Mouse (Mus musculus) forebrain, embryonic 10.5 days (tissue): ENCODE results near the gene Rdh7. TPM values are rescaled to one million over a fixed set of nuclear protein-coding genes. Genes with fewer than 3 reads are reported as not detected.
"Not testable (repeated sequence)": the region's sequence is repeated elsewhere in the genome, so short reads cannot be mapped to it uniquely, and the experiment has no call there.

ENCODE experiments used
- DNase-seq: peaks from one replicate; pipeline ENCODE4 v3.0.0-alpha.2; 2017; ENCODE audit warnings: low spot score; ENCODE audit errors: extremely low spot score
- H3K27ac ChIP-seq: fragments of 300-500 bp; sonication (generic); 2 replicates; pipeline ENCODE4 v1.5.1; 2016; ENCODE audit warnings: mild to moderate bottlenecking
- H3K27me3 ChIP-seq: fragments of 300-500 bp; sonication (generic); 2 replicates; pipeline ENCODE4 v1.6.1; 2016; ENCODE audit warnings: mild to moderate bottlenecking; ENCODE audit not compliant: poor library complexity, severe bottlenecking
- H3K36me3 ChIP-seq: fragments of 300-500 bp; sonication (generic); replicated peaks from 2 replicates; pipeline ENCODE4 v1.6.1; 2016; ENCODE audit warnings: mild to moderate bottlenecking, moderate library complexity
- H3K4me1 ChIP-seq: fragments of 300-500 bp; sonication (generic); 2 replicates; pipeline ENCODE4 v1.6.1; 2016
- H3K4me3 ChIP-seq: fragments of 300-500 bp; sonication (generic); 2 replicates; pipeline ENCODE4 v1.5.1; 2016; ENCODE audit warnings: mild to moderate bottlenecking, moderate library complexity
- H3K9me3 ChIP-seq: fragments of 300-500 bp; sonication (generic); 2 replicates; pipeline ENCODE4 v1.6.1; 2016; ENCODE audit warnings: mild to moderate bottlenecking, moderate library complexity
- WGBS: fragments of 180-500 bp; shearing (Covaris S2); methylation state at CpG from one replicate; pipeline ENCODE4 v1.1.7; 2016; 5-methylcytosine and 5-hydroxymethylcytosine counted together
- polyA plus RNA-seq: library from polyadenylated mRNA; unstranded; fragments of >200 nt; fragmentation: Nextera tagmentation; extraction: Ambion mirVana; gene quantifications from 2 replicates; pipeline ENCODE4 v1.2.1, GENCODE M21; 2016

Rdh7 gene
- polyA plus RNA-seq, result not detected in 2 replicates

DNA sequence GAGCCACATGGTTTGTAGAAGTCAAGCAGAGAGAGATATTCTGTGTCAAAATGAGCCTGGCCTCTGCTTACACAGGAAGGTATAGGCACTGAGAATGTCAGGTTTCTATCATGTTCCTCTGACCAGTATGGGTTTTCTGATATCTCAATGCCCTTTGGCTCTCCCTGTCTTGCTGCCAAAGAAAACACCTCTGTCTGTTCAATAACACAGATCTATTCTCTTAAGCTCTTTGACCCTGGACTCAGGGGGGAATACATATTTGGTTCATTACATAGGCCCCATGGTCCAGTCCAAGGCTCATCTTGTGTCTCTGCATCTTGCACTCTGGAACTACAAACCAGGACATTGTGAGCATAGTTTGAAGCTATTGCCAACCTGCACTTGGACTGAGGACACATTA, at the start of gene Rdh7:
TSS of gene Rdh7 (minus strand) at position 213 of the 400 bp plus-strand sequence.
- Histone ChIP-seq H3K36me3 (no peaks in the 10 kb centered on the region), H3K27ac (no peak within 1 kb of the TSS), H3K27me3 (no peaks in the 10 kb centered on the region), H3K4me3 (no peak within 1 kb of the TSS), H3K4me1 (peaks cover 7% of the 10 kb centered on the region), H3K9me3 (no peaks in the 10 kb centered on the region)
- DNase-seq, result no peak

- 0 out of 2 replicates have a peak, but pooled peaks cover 7% of the 10 kb centered on the region for H3K9me3 ChIP-seq
- H3K27me3 ChIP-seq, result no peaks in the 10 kb centered on the region
- no peaks in the 10 kb centered on the region for H3K36me3 ChIP-seq
- WGBS, result 5% methylated on average over 2 of the region's 2 CpGs
- no peaks in the 10 kb centered on the region for H3K4me1 ChIP-seq
- H3K4me3 ChIP-seq, result no peak overlapping the region
- peak; percentile 53 for DNase-seq
- H3K27ac ChIP-seq, result no peak overlapping the region
Measured at GRCm38 (mm10) chr10:127937428-127938010, 48.9 kb upstream of the Rdh7 start.

DNA sequence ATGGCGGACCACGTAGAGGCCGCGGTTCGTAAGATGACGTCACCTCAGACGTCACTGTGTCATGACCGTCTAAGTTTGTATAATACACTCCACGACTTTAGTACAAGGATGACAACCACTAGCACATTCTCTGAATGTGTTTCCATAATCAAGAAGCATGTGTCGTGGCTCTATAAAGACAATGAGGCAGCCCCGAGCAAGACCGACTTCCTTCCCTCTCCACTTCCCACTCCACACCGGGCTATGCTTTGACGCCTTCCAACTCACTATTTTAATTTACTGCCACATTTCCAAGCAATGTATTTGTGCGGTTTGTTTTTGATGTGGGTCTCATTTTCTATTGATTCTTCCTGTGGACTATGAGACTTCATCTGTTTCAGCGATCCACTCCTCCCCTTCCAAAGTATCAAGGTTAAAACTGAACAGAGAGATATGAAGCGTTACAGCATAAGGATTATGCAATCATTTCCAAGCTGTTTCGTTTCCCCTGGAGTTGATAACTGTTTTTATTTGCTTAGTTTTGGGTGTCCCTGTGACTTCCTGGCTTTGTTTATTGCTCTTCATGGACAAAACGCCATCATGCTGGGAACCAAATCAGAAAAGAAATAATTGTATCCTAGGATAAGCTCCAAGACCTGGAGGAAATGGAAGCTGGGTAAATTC, 48.3 kb upstream of the Rdh7 start:
- DNase-seq, result no peak
- Histone ChIP-seq H3K27ac (no peak overlapping the region), H3K4me1 (no peaks in the 10 kb centered on the region), H3K4me3 (no peak overlapping the region), H3K36me3 (no peaks in the 10 kb centered on the region), H3K9me3 (0 out of 2 replicates have a peak, but pooled peaks cover 7% of the 10 kb centered on the region), H3K27me3 (no peaks in the 10 kb centered on the region)
- 92% methylated on average over 19 of the region's 19 CpGs for WGBS

- Histone ChIP-seq H3K9me3 (0 out of 2 replicates have a peak, but pooled peaks cover 7% of the 10 kb centered on the region), H3K27ac (no peak overlapping the region), H3K4me3 (no peak overlapping the region), H3K36me3 (no peaks in the 10 kb centered on the region), H3K4me1 (no peaks in the 10 kb centered on the region), H3K27me3 (no peaks in the 10 kb centered on the region)
- no peak for DNase-seq
- 84% methylated on average over 8 of the region's 8 CpGs for WGBS
Measured at GRCm38 (mm10) chr10:127936271-127936670, 47.7 kb upstream of the Rdh7 start.

DNA sequence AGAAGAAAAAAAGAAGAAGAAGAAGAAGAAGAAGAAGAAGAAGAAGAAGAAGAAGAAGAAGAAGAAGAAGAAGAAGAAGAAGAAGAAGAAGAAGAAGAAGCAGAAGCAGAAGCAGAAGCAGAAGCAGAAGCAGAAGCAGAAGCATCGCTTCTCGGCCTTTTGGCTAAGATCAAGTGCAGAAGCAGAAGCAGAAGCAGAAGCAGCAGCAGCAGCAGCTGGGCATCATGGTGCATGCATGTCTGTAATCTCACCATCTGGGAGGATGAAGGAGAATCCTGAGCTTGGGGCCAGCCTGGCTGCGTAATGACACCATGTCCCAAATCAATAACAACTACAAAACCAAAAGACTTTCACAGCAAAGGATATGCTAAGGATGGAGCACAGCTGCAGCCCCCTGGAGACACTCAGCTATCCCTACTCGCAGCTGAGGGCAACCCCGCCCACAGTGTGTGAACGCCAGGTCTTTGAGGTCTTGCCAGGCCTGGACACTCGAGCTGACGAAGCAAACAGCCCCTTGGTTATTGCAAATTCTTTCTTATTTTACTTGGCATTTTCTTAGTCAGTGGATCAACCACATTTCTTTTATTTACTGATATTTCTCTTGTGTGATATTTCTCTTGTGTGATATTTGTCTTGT, 43.8 kb upstream of the Rdh7 start:
- Histone ChIP-seq H3K4me3 (no peak overlapping the region), H3K9me3 (peaks cover 3% of the 10 kb centered on the region; the same call in 1 of the 2 replicates), H3K36me3 (no peaks in the 10 kb centered on the region), H3K27ac (no peak overlapping the region), H3K4me1 (no peaks in the 10 kb centered on the region), H3K27me3 (no peaks in the 10 kb centered on the region)
- WGBS, result 78% methylated on average over 8 of the region's 8 CpGs
- no peak for DNase-seq

DNA sequence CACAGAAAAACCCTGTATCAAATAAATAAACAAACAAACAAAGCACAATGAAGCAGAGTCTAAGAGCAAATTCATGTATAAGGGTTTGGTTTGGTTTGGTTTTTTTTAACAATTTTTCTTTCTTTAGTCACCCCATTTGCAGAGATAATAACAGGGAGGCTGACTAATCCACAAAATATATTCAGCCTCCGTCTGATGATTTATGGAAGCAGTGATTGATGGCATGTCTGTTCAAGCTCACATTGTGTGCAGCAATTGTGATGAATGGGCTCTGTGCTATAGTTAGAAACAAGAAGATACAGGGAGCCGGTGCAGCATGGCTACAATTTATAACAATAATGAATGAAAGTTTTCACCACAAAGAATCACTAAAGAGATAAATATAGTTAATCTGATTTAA, 39.1 kb upstream of the Rdh7 start:
- 93% methylated on average over 2 of the region's 2 CpGs for WGBS

GRCm38 (mm10) chr10:127924597-127925378, 36.2 kb upstream of the Rdh7 start:
- 72% methylated on average over 7 of the region's 7 CpGs for WGBS
- DNase-seq, result no peak
- Histone ChIP-seq H3K4me1 (peaks cover 8% of the 10 kb centered on the region; the same call in 1 of the 2 replicates), H3K9me3 (peaks cover 3% of the 10 kb centered on the region; the same call in 1 of the 2 replicates), H3K27me3 (no peaks in the 10 kb centered on the region), H3K36me3 (no peaks in the 10 kb centered on the region), H3K4me3 (no peak overlapping the region), H3K27ac (no peak overlapping the region)

More for the DNA sequence above, 39.1 kb upstream of the Rdh7 start:
- Histone ChIP-seq H3K9me3 (peaks cover 3% of the 10 kb centered on the region; the same call in 1 of the 2 replicates), H3K27me3 (no peaks in the 10 kb centered on the region), H3K4me3 (no peak overlapping the region), H3K4me1 (peaks cover 8% of the 10 kb centered on the region; the same call in 1 of the 2 replicates), H3K36me3 (no peaks in the 10 kb centered on the region), H3K27ac (no peak overlapping the region)
- no peak for DNase-seq

- no peaks in the 10 kb centered on the region for H3K36me3 ChIP-seq
- H3K27me3 ChIP-seq, result no peaks in the 10 kb centered on the region
- no peak for DNase-seq
- 87% methylated on average over 8 of the region's 8 CpGs for WGBS
- no peaks in the 10 kb centered on the region for H3K9me3 ChIP-seq
- no peak overlapping the region for H3K4me3 ChIP-seq
- peaks cover 8% of the 10 kb centered on the region; the same call in 1 of the 2 replicates for H3K4me1 ChIP-seq
- no peak overlapping the region for H3K27ac ChIP-seq
Measured at GRCm38 (mm10) chr10:127923024-127923423, 34.4 kb upstream of the Rdh7 start.

GRCm38 (mm10) chr10:127922241-127922640, 33.6 kb upstream of the Rdh7 start:
- DNase-seq, result no peak

GRCm38 (mm10) chr10:127917651-127918050, 29.0 kb upstream of the Rdh7 start:
- no peaks in the 10 kb centered on the region for H3K9me3 ChIP-seq
- no peak for DNase-seq
- no peaks in the 10 kb centered on the region for H3K4me1 ChIP-seq
- H3K27ac ChIP-seq, result no peak overlapping the region
- WGBS, result 97% methylated on average over 5 of the region's 5 CpGs
- no peaks in the 10 kb centered on the region for H3K27me3 ChIP-seq
- no peak overlapping the region for H3K4me3 ChIP-seq
- no peaks in the 10 kb centered on the region for H3K36me3 ChIP-seq

More at GRCm38 (mm10) chr10:127922241-127922640, 33.6 kb upstream of the Rdh7 start:
- H3K4me3 ChIP-seq, result no peak overlapping the region
- H3K9me3 ChIP-seq, result no peaks in the 10 kb centered on the region
- H3K27ac ChIP-seq, result no peak overlapping the region
- peaks cover 8% of the 10 kb centered on the region; the same call in 1 of the 2 replicates for H3K4me1 ChIP-seq
- no peaks in the 10 kb centered on the region for H3K27me3 ChIP-seq
- no peaks in the 10 kb centered on the region for H3K36me3 ChIP-seq
- 85% methylated on average over 1 of the region's 1 CpGs for WGBS

- not testable (repeated sequence) for H3K27ac ChIP-seq, H3K4me3 ChIP-seq, H3K27me3 ChIP-seq, DNase-seq, H3K4me1 ChIP-seq, H3K9me3 ChIP-seq, H3K36me3 ChIP-seq
- 91% methylated on average over 3 of the region's 3 CpGs for WGBS
Measured at GRCm38 (mm10) chr10:127917183-127917582, 28.6 kb upstream of the Rdh7 start.

DNA sequence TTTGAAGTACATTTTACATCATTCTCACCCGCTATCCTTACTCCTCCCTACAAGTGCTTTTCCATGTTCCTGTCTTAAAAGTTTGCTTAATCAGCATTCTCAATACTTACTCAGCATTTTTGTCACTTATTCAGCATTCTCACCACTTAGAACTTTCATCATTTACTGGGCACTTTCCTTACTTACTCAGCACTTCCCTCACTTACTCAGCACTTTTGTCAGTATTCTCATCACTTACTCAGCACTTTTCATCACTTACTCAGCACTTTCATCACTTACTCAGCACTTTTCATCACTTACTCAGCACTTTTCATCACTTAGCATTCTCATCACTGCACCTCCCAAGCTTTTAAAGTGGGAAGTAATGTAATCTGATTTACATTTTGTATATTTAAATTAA, 27.0 kb upstream of the Rdh7 start:
- 97% methylated on average over 1 of the region's 1 CpGs for WGBS
- DNase-seq, result no peak
- H3K36me3 ChIP-seq, result no peaks in the 10 kb centered on the region
- no peak overlapping the region for H3K27ac ChIP-seq
- H3K27me3 ChIP-seq, result no peaks in the 10 kb centered on the region
- no peaks in the 10 kb centered on the region for H3K9me3 ChIP-seq
- no peak overlapping the region for H3K4me3 ChIP-seq
- no peaks in the 10 kb centered on the region for H3K4me1 ChIP-seq
